Mouse (Mus musculus) embryonic stem cell, embryonic (primary cell): ENCODE results near the gene Srpk3.
"Not testable (repeated sequence)": the region's sequence is repeated elsewhere in the genome, so short reads cannot be mapped to it uniquely, and the experiment has no call there.

Experiments used
- CTCF ChIA-PET, 4 experiments: fragments of 300-600 bp in 2 of 4; fragments of 350-600 bp in 2 of 4; sonication (Branson Sonifier 250); formaldehyde crosslinking; loops; one replicate each; lab custom pipeline; 2022; ENCODE audit warnings: inconsistent platforms in 2 of 4; lab: Charles Lee
- POLR2A ChIA-PET, 4 experiments: fragments of 300-600 bp in 2 of 4; fragments of 350-600 bp in 2 of 4; sonication (Branson Sonifier 250); formaldehyde crosslinking; loops; one replicate each; lab custom pipeline; 2022; ENCODE audit warnings: antibody characterized with exemption in 4 of 4, inconsistent platforms in 1 of 4; lab: Charles Lee

Gene Srpk3

DNA sequence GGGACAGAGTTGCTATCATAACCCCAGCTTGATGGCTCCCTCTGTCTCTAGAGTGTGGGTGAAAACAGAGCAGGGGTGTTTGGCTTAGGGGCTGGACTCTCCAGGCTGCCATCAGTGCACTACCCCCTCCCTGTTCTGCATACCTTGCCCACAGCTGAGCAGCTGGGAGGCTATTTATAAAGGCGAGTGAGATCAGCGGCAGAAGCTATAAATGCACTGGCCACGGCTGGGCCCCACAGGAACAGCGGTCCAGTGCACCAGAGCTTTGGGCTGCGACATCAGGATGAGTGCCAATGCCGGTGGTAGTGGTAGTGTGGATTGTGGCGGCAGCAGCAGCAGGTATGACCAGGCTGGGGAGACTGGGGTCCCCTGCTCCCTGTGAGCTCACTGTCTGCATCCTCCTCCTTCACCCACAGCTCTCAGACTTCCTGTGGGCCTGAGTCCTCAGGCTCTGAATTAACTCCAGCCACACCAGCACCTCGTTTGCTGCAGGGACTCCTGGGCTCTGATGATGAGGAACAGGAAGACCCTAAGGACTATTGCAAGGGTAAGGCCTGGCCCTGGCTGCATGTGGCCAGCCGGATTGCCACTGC is at the start of gene Srpk3:
TSS of gene Srpk3 (plus strand) at position 238 of the 593 bp plus-strand sequence.
- CTCF ChIA-PET = no interaction called here
- POLR2A ChIA-PET = interaction anchor here (0.5 to 5.6 kb wide), 30 partner anchors 9 to 496 kb away, joined by 3 to 56 read pairs (median 4); partner anchors contain the start of genes Bcap31 (in 3 of the 4), Abcd1 (in 2 of the 4), Idh3g (in 2 of the 4) and Ssr4 (in 2 of the 4)

DNA sequence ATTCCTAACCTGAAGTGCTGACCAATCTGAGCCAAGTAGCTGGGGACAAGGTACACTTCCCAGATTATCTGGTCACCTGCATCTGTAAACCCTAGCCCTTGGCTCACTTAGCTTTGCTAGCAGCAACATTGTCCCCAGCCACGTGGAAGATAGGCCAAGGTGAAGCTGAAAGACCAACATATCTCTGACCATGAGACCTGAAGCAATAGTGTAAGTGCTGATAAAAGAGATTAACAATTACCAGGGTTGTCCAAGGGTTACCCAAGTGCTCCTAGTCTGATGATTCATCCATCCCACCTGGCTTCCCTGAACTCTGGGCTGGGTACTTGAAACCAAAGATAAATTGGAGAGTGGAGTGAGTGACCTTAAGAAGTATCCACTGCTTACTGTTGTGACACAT is 43.3 kb upstream of the Srpk3 start:
- CTCF ChIA-PET = no interaction called here
- POLR2A ChIA-PET = interaction anchor here in 1 of 4 experiments (0.9 to 1.2 kb wide), 2 partner anchors 44 to 236 kb away, joined by 3 to 4 read pairs; no protein-coding TSS in a partner anchor

- CTCF ChIA-PET = interaction anchor here in 2 of 4 experiments (0.7 to 1.4 kb wide), 4 partner anchors 11 to 22 kb away, joined by 3 to 5 read pairs (median 4); partner anchors contain the start of genes Abcd1 (in 1 of the 2) and Bcap31 (in 1 of the 2)
- POLR2A ChIA-PET = interaction anchor here in 3 of 4 experiments (0.6 to 4.3 kb wide), 27 partner anchors 8 to 235 kb away, joined by 3 to 28 read pairs (median 5); partner anchors contain the start of genes Abcd1 (in 2 of the 3), Bcap31 (in 2 of the 3), Idh3g (in 1 of the 3) and Renbp (in 1 of the 3)
Observed at GRCm38 (mm10) chrX:73738155-73738554, 36.0 kb upstream of the Srpk3 start.

GRCm38 (mm10) chrX:73739151-73739550 is 35.1 kb upstream of the Srpk3 start:
- ChIA-PET POLR2A (interaction anchor here (0.6 to 4.3 kb wide), 9 partner anchors 22 to 67 kb away, joined by 3 to 22 read pairs (median 5); partner anchors contain the start of genes Abcd1 (in 2 of the 4), Bcap31 (in 1 of the 4), Idh3g (in 1 of the 4) and Ssr4 (in 1 of the 4)), CTCF (interaction anchor here in 1 of 4 experiments (1.4 kb wide), 1 partner anchor 23 kb away, joined by 3 read pairs; the partner anchor contains the start of genes Abcd1 and Bcap31)

GRCm38 (mm10) chrX:73739841-73740240 is 34.4 kb upstream of the Srpk3 start:
- CTCF ChIA-PET = not testable (repeated sequence)

GRCm38 (mm10) chrX:73744774-73745481 is 29.3 kb upstream of the Srpk3 start:
- CTCF ChIA-PET = interaction anchor here in 1 of 4 experiments (0.6 kb wide), 1 partner anchor 60 kb away, joined by 3 read pairs; no protein-coding TSS in a partner anchor
- POLR2A ChIA-PET = interaction anchor here in 2 of 4 experiments (0.7 to 3.5 kb wide), 14 partner anchors 8 to 195 kb away, joined by 3 to 28 read pairs (median 4); partner anchors contain the start of genes Abcd1 (in 2 of the 2), Bcap31 (in 2 of the 2) and Renbp (in 1 of the 2)

More at GRCm38 (mm10) chrX:73739841-73740240, 34.4 kb upstream of the Srpk3 start:
- POLR2A ChIA-PET = interaction anchor here in 2 of 4 experiments (0.6 to 4.3 kb wide), 3 partner anchors 24 to 46 kb away, joined by 4 to 22 read pairs (median 11); partner anchors contain the start of genes Abcd1 (in 1 of the 2), Bcap31 (in 1 of the 2), Idh3g (in 1 of the 2) and Ssr4 (in 1 of the 2)

DNA sequence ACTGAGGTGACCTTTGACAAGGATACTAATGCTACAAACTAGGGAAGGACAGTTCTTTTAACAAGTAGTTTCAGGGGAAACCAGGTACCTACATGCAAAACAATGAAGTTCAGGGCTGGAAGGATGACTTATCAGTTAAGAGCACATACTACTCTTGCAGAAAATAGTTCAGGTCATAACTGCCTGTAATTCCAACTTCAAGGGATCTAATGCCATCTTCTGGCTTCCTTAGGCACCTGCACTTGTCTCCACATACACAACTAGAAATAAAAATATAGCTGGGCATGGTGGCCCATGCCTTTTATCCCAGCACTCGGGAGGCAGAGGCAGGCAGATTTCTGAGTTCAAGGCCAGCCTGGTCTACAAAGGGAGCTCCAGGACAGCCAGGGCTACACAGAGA is 25.2 kb upstream of the Srpk3 start:
- ChIA-PET POLR2A (interaction anchor here in 3 of 4 experiments (0.6 to 1.6 kb wide), 9 partner anchors 11 to 77 kb away, joined by 3 to 13 read pairs (median 3); partner anchors contain the start of genes Abcd1 (in 1 of the 3) and Bcap31 (in 1 of the 3)), CTCF (interaction anchor here in 3 of 4 experiments (0.6 to 1.4 kb wide), 7 partner anchors 10 to 77 kb away, joined by 3 to 5 read pairs (median 3); no protein-coding TSS in a partner anchor)

DNA sequence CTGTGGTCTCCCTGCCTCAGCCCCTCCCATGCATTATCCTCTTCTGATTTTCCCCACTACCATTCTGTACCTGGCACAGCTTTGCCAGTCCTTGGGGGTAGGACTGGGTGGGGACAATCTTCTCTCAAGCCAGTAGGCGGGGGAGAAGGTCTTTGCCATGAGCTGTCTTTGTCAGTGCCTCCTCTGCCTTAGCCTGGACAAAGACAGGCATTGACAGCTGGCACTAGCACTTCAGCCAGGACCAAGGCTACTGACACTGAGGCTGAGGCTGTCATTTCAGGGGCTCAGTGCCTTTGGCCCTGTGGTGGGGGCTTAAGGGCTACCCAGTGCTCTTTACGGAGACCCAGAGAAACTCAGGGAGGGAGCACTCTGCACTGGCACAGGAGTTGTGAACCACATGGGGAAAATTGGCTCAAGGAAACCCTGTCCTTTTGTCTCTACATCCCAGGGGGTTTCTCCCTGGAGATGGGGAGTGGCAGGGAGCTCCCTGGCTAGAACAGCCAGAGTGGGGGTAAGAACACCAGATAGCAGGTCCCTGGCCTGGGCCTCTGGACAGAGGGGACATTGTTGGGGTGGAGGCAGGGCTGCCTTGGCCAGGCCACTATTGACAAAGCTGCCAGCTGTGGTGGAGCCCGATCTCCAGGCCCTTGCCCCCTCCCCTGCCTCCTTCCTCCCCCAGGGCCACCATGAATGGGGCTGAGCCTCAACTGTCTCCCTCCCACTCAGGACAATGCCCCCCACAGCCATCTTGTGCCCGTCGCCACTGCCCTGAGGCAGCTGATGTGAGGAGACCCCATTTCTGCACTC is 17.7 kb upstream of the Srpk3 start, which contains the start of gene Plxnb3:
TSS of gene Plxnb3 (plus strand) at position 757 of the 807 bp plus-strand sequence.
- POLR2A ChIA-PET = interaction anchor here in 3 of 4 experiments (0.5 to 1.6 kb wide), 6 partner anchors 9 to 252 kb away, joined by 3 to 7 read pairs (median 3); no protein-coding TSS in a partner anchor
- CTCF ChIA-PET = interaction anchor here in 1 of 4 experiments (1.3 kb wide), 1 partner anchor 19 kb away, joined by 5 read pairs; no protein-coding TSS in a partner anchor

DNA sequence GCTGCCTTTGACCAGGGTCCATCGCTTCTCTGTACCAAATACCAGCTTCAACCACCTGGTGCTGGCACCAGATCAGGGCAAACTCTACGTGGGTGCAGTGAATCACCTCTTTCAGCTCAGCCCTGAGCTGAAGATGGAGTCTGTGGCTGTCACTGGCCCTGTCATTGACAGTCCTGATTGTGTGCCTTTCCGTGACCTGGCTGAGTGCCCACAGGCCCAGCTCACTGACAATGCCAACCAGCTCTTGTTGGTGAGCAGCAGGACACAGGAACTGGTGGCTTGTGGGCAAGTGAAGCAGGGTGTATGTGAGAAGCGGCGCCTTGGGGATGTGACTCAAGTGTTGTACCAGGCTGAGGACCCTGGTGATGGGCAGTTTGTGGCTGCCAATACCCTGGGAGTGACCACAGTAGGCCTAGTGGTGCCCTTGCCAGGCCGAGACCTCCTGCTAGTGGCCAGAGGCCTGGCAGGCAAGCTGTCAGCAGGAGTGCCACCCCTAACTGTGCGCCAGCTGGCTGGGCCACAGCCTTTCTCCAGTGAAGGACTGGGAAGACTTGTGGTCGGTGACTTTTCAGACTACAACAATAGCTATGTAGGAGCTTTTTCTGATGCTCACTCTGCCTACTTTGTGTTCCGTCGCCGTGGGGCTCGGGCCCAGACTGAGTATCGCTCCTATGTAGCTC is 15.5 kb upstream of the Srpk3 start:
- POLR2A ChIA-PET = interaction anchor here in 2 of 4 experiments (1.0 to 1.6 kb wide), 7 partner anchors 13 to 43 kb away, joined by 3 to 5 read pairs (median 4); partner anchors contain the start of genes Abcd1 (in 2 of the 2), Bcap31 (in 2 of the 2), Idh3g (in 1 of the 2) and Srpk3 (in 1 of the 2)
- CTCF ChIA-PET = interaction anchor here in 1 of 4 experiments (0.8 kb wide), 1 partner anchor 9 kb away, joined by 3 read pairs; no protein-coding TSS in a partner anchor

DNA sequence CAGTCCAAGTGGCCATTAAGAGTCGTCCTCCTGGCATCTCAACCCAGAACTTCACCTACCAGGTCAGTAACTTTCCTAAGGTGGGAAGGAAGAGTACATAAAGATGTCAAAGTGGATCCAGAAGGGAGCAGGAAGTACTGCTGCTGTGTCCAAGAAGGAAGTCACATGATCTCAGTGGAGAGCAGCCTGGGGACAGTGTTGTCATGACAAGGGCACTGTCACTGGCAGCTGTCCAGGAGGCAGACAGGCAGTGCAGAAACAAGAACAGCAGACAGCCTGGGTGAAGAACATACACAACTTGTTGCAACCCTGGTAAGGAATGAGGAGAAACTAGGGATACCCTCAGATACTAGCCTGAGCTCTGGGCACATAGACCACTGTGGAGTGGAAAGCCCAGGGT is 8.9 kb upstream of the Srpk3 start:
- ChIA-PET CTCF (interaction anchor here in 1 of 4 experiments (1.2 kb wide), 1 partner anchor 10 kb away, joined by 3 read pairs; no protein-coding TSS in a partner anchor), POLR2A (interaction anchor here in 1 of 4 experiments (0.6 to 1.6 kb wide), 2 partner anchors 21 to 757 kb away, joined by 3 read pairs; partner anchors contain the start of genes Idh3g and Ssr4)

DNA sequence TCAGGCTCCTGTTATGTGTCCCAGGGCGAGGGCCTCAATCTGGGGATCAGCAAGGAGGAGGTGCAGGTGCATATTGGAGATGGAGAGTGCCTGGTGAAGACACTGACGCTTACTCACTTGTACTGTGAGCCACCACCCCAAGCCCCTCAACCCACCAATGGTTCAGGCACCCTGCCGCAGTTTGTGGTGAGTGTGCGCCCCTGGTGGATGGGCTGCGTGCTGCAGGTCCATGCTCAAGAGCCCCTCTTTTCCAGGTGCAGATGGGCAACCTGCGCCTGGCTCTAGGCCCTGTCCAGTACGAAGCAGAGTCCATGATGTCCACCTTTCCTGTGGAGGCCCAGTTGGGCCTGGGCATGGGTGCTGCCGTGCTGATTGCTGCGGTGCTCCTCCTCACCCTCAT is 6.9 kb upstream of the Srpk3 start:
- ChIA-PET POLR2A (interaction anchor here in 2 of 4 experiments (0.6 to 1.6 kb wide), 3 partner anchors 19 to 388 kb away, joined by 3 to 5 read pairs (median 3); partner anchors contain the start of genes Idh3g (in 1 of the 2) and Ssr4 (in 1 of the 2)), CTCF (no interaction called here)

GRCm38 (mm10) chrX:73774802-73775483 is 738 bp downstream of the Srpk3 start:
- ChIA-PET POLR2A (interaction anchor here (0.6 to 5.6 kb wide), 30 partner anchors 8 to 495 kb away, joined by 3 to 56 read pairs (median 4); partner anchors contain the start of genes Bcap31 (in 3 of the 4), Abcd1 (in 2 of the 4), Idh3g (in 2 of the 4) and Ssr4 (in 2 of the 4)), CTCF (interaction anchor here in 1 of 4 experiments (1.2 kb wide), 1 partner anchor 156 kb away, joined by 3 read pairs; the partner anchor contains the start of gene Renbp)

- CTCF ChIA-PET = no interaction called here
- POLR2A ChIA-PET = interaction anchor here in 2 of 4 experiments (0.9 to 9.3 kb wide), 8 partner anchors 10 to 522 kb away, joined by 3 to 100 read pairs (median 3); partner anchors contain the start of gene Gdi1 (in 1 of the 2)
Observed at GRCm38 (mm10) chrX:73782227-73782626, 8.0 kb downstream of the Srpk3 start.

DNA sequence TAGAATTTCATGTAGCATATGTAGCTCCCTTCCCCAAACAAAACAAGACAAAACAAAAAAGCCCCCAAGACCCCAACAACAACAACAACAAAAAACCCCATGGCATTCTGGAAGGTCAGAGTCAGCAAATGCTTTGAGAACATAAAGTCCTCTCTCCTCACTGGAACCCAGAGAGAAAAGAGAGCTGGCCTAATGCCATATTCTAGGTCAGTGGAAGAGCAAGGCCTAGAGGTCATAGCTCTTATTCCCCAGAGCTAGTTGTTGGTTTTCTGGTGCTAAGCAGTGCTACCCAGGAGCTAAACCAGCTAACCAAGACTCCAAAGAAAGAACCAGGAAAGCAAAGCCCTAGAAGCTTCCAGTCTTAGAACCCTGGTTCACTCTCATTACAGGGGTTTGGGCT is 11.5 kb downstream of the Srpk3 start:
- CTCF ChIA-PET = interaction anchor here in 2 of 4 experiments (0.7 to 3.9 kb wide), 4 partner anchors 10 to 153 kb away, joined by 3 to 22 read pairs (median 4); no protein-coding TSS in a partner anchor

More for the DNA sequence above, 11.5 kb downstream of the Srpk3 start:
- POLR2A ChIA-PET = interaction anchor here (0.6 to 9.3 kb wide), 33 partner anchors 10 to 587 kb away, joined by 3 to 100 read pairs (median 6); partner anchors contain the start of genes Renbp (in 2 of the 4), Srpk3 (in 2 of the 4), Abcd1 (in 1 of the 4) and Arhgap4 (in 1 of the 4)
